Mouse (Mus musculus) liver, embryonic 11.5 days (tissue): ENCODE measurements around the gene Atg2a. TPM values are rescaled to one million over a fixed set of nuclear protein-coding genes. Genes with fewer than 3 reads are reported as not detected.
A peak's percentile ranks its signal among the peaks of the same experiment; 100 is the strongest.

Source experiments
- ATAC-seq: fragments of 200-750 bp; cut with Nextera tagmentation; replicated peaks from 2 replicates; pipeline ENCODE4 v1.8.0; 2017; ENCODE audit warnings: moderate number of reproducible peaks, mild to moderate bottlenecking, moderate TSS enrichment, moderate library complexity; ENCODE audit not compliant: low FRiP score
- DNase-seq: peaks from one replicate; pipeline ENCODE4 v3.0.0-alpha.2; 2017; ENCODE audit warnings: low spot score
- H3K27ac ChIP-seq: fragments of 300-500 bp; sonication (generic); 2 replicates; pipeline ENCODE4 v1.5.1; 2014; ENCODE audit warnings: mild to moderate bottlenecking, low read depth, low read length, control low read depth
- H3K27me3 ChIP-seq: fragments of 300-500 bp; sonication (generic); replicated peaks from 2 replicates; pipeline ENCODE4 v1.6.1; 2014; ENCODE audit warnings: low read length, mixed read lengths; ENCODE audit not compliant: control insufficient read depth, insufficient read depth
- H3K36me3 ChIP-seq: fragments of 300-500 bp; sonication (generic); 2 replicates; pipeline ENCODE4 v1.6.1; 2014; ENCODE audit warnings: mild to moderate bottlenecking, low read length, moderate library complexity, mixed read lengths; ENCODE audit not compliant: control insufficient read depth, insufficient read depth
- H3K4me1 ChIP-seq: fragments of 300-500 bp; sonication (generic); replicated peaks from 2 replicates; pipeline ENCODE4 v1.6.1; 2014; ENCODE audit warnings: low read length, mixed read lengths; ENCODE audit not compliant: control insufficient read depth, insufficient read depth
- H3K4me2 ChIP-seq: fragments of 300-500 bp; sonication (generic); 2 replicates; pipeline ENCODE4 v1.6.1; 2014; ENCODE audit warnings: mild to moderate bottlenecking, control low read depth, moderate library complexity
- H3K4me3 ChIP-seq: fragments of 300-500 bp; sonication (generic); 2 replicates; pipeline ENCODE4 v1.5.1; 2014; ENCODE audit warnings: low read depth, low read length, control low read depth
- H3K9ac ChIP-seq: fragments of 300-500 bp; sonication (generic); 2 replicates; pipeline ENCODE4 v1.6.1; 2014; ENCODE audit warnings: low read depth, low read length, control low read depth
- H3K9me3 ChIP-seq: fragments of 300-500 bp; sonication (generic); 2 replicates; pipeline ENCODE4 v1.6.1; 2016; ENCODE audit warnings: low read length, inconsistent platforms, mixed read lengths; ENCODE audit not compliant: control insufficient read depth
- WGBS: fragments of 180-500 bp; shearing (Covaris S2); extraction: QIAGEN DNeasy Blood & Tissue Kit; methylation state at CpG from one replicate; pipeline ENCODE4 v1.1.7; 2014; 5-methylcytosine and 5-hydroxymethylcytosine counted together
- polyA plus RNA-seq: library from polyadenylated mRNA; unstranded; fragments of >200 nt; fragmentation: Nextera tagmentation; extraction: Ambion mirVana; gene quantifications from 2 replicates; pipeline ENCODE4 v1.2.1, GENCODE M21; 2014

Gene Atg2a
- polyA plus RNA-seq, 1 experiment from 2014 or later, result 10.4 TPM

GRCm38 (mm10) chr19:6302114-6302513, 60.6 kb downstream of the Atg2a start:
- H3K4me2 ChIP-seq, result no peak overlapping the region
- ATAC-seq (no peak), DNase-seq (no peak)
- H3K9me3 ChIP-seq, result no peaks in the 10 kb centered on the region
- H3K9ac ChIP-seq, result no peak overlapping the region
- no peak overlapping the region for H3K4me3 ChIP-seq
- no peaks in the 10 kb centered on the region for H3K27me3 ChIP-seq
- peaks cover 74% of the 10 kb centered on the region for H3K4me1 ChIP-seq
- H3K36me3 ChIP-seq, result peaks cover 24% of the 10 kb centered on the region
- 75% methylated on average over 5 of the region's 5 CpGs for WGBS
- H3K27ac ChIP-seq, result peak overlapping the region; percentile 91

- H3K4me2 ChIP-seq, result no peak overlapping the region
- DNase-seq (no peak), ATAC-seq (no peak)
- WGBS, result 22% methylated on average over 4 of the region's 4 CpGs
- H3K9ac ChIP-seq, result 0 out of 2 replicates have a peak overlapping the region, but pooled peaks have one; percentile 10
- peaks cover 20% of the 10 kb centered on the region for H3K36me3 ChIP-seq
- H3K27ac ChIP-seq, result peak overlapping the region; percentile 34; the same call in 1 of the 2 replicates
- no peaks in the 10 kb centered on the region for H3K9me3 ChIP-seq
- no peaks in the 10 kb centered on the region for H3K27me3 ChIP-seq
- H3K4me3 ChIP-seq, result no peak overlapping the region
- peaks cover 74% of the 10 kb centered on the region for H3K4me1 ChIP-seq
These were observed 61.1 kb downstream of the Atg2a start for GRCm38 (mm10) chr19:6302522-6302921.

GRCm38 (mm10) chr19:6303831-6304230, 62.4 kb downstream of the Atg2a start:
- 0 out of 2 replicates have a peak overlapping the region, but pooled peaks have one; percentile 1 for H3K27ac ChIP-seq
- ATAC-seq, result no peak
- no peak overlapping the region; the same call in 1 of the 2 replicates for H3K9ac ChIP-seq
- H3K9me3 ChIP-seq, result no peaks in the 10 kb centered on the region
- peaks cover 73% of the 10 kb centered on the region for H3K4me1 ChIP-seq
- no peaks in the 10 kb centered on the region for H3K27me3 ChIP-seq
- H3K36me3 ChIP-seq, result peaks cover 11% of the 10 kb centered on the region; the same call in 1 of the 2 replicates
- no peak for DNase-seq
- H3K4me3 ChIP-seq, result no peak overlapping the region
- H3K4me2 ChIP-seq, result no peak overlapping the region
- 73% methylated on average over 6 of the region's 6 CpGs for WGBS

- Histone ChIP-seq H3K9me3 (no peaks in the 10 kb centered on the region), H3K9ac (0 out of 2 replicates have a peak overlapping the region, but pooled peaks have one; percentile 39), H3K27me3 (no peaks in the 10 kb centered on the region), H3K36me3 (peaks cover 2% of the 10 kb centered on the region; the same call in 1 of the 2 replicates), H3K4me2 (no peak overlapping the region), H3K4me1 (peaks cover 63% of the 10 kb centered on the region), H3K27ac (peak overlapping the region; percentile 49; the same call in 1 of the 2 replicates), H3K4me3 (no peak overlapping the region)
- peak; percentile 55 for ATAC-seq
- DNase-seq, result peak; percentile 90
- WGBS, result 25% methylated on average over 5 of the region's 5 CpGs
These were observed 63.5 kb downstream of the Atg2a start for GRCm38 (mm10) chr19:6304787-6305516.

GRCm38 (mm10) chr19:6305517-6306115, 64.1 kb downstream of the Atg2a start:
- no peak for DNase-seq
- H3K4me2 ChIP-seq, result peak overlapping the region; percentile 85
- H3K4me1 ChIP-seq, result peaks cover 56% of the 10 kb centered on the region
- H3K4me3 ChIP-seq, result peak overlapping the region; percentile 78
- 50% methylated on average over 8 of the region's 8 CpGs for WGBS
- H3K27me3 ChIP-seq, result no peaks in the 10 kb centered on the region
- H3K9me3 ChIP-seq, result no peaks in the 10 kb centered on the region
- no peak for ATAC-seq
- peak overlapping the region; percentile 77 for H3K9ac ChIP-seq
- no peaks in the 10 kb centered on the region for H3K36me3 ChIP-seq
- peak overlapping the region; percentile 78 for H3K27ac ChIP-seq

- Histone ChIP-seq H3K27me3 (no peaks in the 10 kb centered on the region), H3K9me3 (no peaks in the 10 kb centered on the region), H3K4me1 (peaks cover 51% of the 10 kb centered on the region), H3K36me3 (no peaks in the 10 kb centered on the region), H3K4me2 (peak within 1 kb of the TSS; percentile 85), H3K4me3 (peak within 1 kb of the TSS; percentile 78), H3K27ac (peak within 1 kb of the TSS; percentile 78), H3K9ac (peak within 1 kb of the TSS; percentile 77)
- WGBS, result 1% methylated on average over 38 of the region's 38 CpGs
- DNase-seq (peak; percentile 92), ATAC-seq (peak; percentile 79)
These were observed 64.7 kb downstream of the Atg2a start, which contains the start of gene Cdc42bpg for GRCm38 (mm10) chr19:6306137-6306551. Gene Cdc42bpg, plus strand, starts transcription at chr19:6306456.

- H3K27me3 ChIP-seq, result no peaks in the 10 kb centered on the region
- peak overlapping the region; percentile 85 for H3K4me2 ChIP-seq
- no peaks in the 10 kb centered on the region for H3K36me3 ChIP-seq
- peak overlapping the region; percentile 78 for H3K27ac ChIP-seq
- DNase-seq (peak; percentile 81), ATAC-seq (peak; percentile 49)
- H3K9me3 ChIP-seq, result no peaks in the 10 kb centered on the region
- peaks cover 48% of the 10 kb centered on the region for H3K4me1 ChIP-seq
- peak overlapping the region; percentile 78 for H3K4me3 ChIP-seq
- WGBS, result under 1% methylated on average over 33 of the region's 34 CpGs
- H3K9ac ChIP-seq, result peak overlapping the region; percentile 77
These were observed 65.1 kb downstream of the Atg2a start for GRCm38 (mm10) chr19:6306586-6306985.

GRCm38 (mm10) chr19:6307733-6308531, 66.5 kb downstream of the Atg2a start:
- WGBS, result 72% methylated on average over 9 of the region's 9 CpGs

More at GRCm38 (mm10) chr19:6307733-6308531, 66.5 kb downstream of the Atg2a start:
- ATAC-seq (no peak), DNase-seq (no peak)
- H3K9me3 ChIP-seq, result no peaks in the 10 kb centered on the region
- H3K9ac ChIP-seq, result no peak overlapping the region
- no peaks in the 10 kb centered on the region for H3K27me3 ChIP-seq
- H3K36me3 ChIP-seq, result no peaks in the 10 kb centered on the region
- 0 out of 2 replicates have a peak overlapping the region, but pooled peaks have one; percentile 78 for H3K4me3 ChIP-seq
- peaks cover 35% of the 10 kb centered on the region for H3K4me1 ChIP-seq
- H3K27ac ChIP-seq, result no peak overlapping the region; the same call in 1 of the 2 replicates
- peak overlapping the region; percentile 85 for H3K4me2 ChIP-seq
